Mouse (Mus musculus) liver, embryonic 14.5 days (tissue): ENCODE results near the gene Ddx41.

ENCODE experiments used
- CTCF ChIP-seq: IDR thresholded peaks from 2 replicates; pipeline ENCODE4 v1.5.1; 2016; ENCODE audit warnings: antibody characterized with exemption, low read depth, control low read depth
- EP300 ChIP-seq: IDR thresholded peaks from 2 replicates; pipeline ENCODE4 v1.6.1; 2016; ENCODE audit warnings: antibody characterized with exemption, low read depth

DNA sequence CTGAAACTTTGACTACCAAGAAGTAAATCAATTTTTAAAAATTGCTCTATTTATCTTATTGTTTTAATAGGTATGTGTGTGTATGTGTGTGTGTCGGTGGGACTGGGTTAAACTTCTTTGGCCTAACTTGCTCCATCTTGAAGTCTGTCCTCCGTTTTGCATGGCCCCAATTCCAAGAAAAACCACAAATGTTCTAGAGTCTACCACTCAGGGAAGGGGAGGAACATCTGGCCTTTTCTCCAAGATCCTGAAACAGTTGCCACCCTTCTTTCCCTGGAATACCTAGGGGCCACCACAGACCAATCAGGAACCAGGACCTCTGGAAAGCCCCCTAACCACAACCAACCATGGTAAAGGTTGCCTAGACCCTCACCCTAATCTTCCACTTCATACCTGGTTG lies 35.5 kb upstream of the Ddx41 start:
- TF ChIP-seq CTCF (no peak), EP300 (no peak)
